Mouse (Mus musculus) megakaryocyte, adult 5-6 weeks (primary cell): ENCODE results near the gene Neu1. TPM values are rescaled to one million over a fixed set of nuclear protein-coding genes. Genes with fewer than 3 reads are reported as not detected.
"Not testable (repeated sequence)": the region's sequence is repeated elsewhere in the genome, so short reads cannot be mapped to it uniquely, and the experiment has no call there.

Experiments used
- ATAC-seq: 2 replicates; pipeline ENCODE4 v1.8.0; 2016; ENCODE audit warnings: mild to moderate bottlenecking, inconsistent platforms; ENCODE audit not compliant: poor library complexity, severe bottlenecking
- total RNA-seq, 2 experiments: library from RNA; stranded (forward) in 1 of 2; stranded (reverse) in 1 of 2; fragments of 153-499, 151-499 nt in 1 of 2; fragments of 221-1000, 200-1000 nt in 1 of 2; gene quantifications; 2 replicates each; pipeline versions ENCODE4 v1.2.3 to v1.2.4; 2015 to 2017

Neu1 gene
- total RNA-seq, 2 experiments from 2014 or later, result 18.1 to 23.7 TPM

DNA sequence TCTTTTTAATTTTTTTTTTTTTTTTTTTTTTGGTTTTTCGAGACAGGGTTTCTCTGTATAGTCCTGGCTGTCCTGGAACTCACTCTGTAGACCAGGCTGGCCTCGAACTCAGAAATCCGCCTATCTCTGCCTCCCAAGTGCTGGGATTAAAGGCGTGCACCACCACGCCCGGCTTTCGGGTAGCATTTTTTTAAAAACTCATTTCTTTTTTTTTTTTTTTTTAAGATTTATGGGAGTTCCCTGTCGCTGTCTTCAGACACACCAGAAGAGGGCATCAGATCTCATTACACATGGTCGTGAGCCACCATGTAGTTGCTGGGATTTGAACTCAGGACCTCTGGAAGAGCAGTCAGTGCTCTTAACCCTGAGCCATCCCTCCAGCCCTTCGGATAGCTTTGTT is 29.1 kb upstream of the Neu1 start:
- not testable (repeated sequence) for ATAC-seq

- no peak for ATAC-seq
Measured at GRCm38 (mm10) chr17:34902895-34903294, 28.2 kb upstream of the Neu1 start.

- ATAC-seq, result no peak
Measured at GRCm38 (mm10) chr17:34910982-34911381, 20.1 kb upstream of the Neu1 start.

DNA sequence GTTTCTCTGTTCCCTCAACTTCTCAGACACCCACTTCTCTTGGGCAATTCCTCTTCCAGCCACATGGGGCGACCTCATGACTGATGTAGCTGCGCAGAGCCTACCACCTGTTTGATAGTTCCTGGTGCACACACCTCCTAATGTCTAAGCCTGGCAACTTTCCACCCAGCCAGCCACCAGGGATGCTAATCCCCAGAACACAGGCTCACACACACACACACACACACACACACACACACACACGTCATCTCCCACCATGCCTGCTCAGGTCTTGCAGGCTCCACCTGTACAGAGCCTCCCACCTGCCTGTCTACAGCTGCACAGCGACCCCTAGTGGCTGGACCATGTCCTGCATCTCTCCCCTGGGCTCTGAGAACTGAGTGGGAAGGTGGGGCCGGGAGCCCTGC is 19.1 kb upstream of the Neu1 start:
- peak; percentile 92 for ATAC-seq

DNA sequence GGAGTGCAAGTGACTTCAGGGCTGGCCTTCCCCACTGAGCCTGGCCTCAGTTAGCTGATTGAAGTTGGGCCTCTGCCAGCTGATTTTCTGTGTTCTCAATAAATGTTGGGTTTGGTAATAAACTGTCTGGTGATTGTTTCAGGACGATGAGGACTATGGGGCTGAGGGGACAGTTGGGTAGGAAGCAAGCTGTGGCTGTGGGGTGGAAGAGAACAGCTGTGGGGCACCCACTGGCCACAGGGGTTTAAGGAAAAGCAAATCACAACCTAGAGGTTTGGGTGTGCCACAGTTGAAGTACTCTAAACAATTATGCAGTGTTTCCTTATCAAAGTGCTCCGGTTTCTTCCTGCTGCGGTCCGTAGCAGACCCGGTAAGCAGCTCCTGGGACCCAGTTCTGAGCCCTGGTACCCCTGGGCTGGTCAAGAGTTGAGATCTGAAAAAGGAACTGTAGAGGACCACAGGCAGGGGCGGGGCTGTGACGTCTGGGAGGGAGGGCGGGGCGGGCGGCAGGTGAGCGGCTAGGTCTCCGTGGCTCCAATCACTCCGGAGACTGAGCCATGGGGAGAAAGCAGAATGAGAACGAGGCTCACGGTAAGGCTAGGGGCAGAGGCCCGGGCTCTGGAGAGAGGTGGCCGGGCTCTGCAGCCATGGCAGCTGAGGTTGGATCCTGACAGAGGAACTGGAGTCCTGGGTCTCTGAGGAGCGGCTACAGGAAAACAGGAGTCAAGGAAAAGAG is 17.0 kb upstream of the Neu1 start, which contains the start of gene Slc44a4:
Gene Slc44a4 (plus strand): TSS at position 537 of the 736 bp plus-strand sequence.
- no peak for ATAC-seq

DNA sequence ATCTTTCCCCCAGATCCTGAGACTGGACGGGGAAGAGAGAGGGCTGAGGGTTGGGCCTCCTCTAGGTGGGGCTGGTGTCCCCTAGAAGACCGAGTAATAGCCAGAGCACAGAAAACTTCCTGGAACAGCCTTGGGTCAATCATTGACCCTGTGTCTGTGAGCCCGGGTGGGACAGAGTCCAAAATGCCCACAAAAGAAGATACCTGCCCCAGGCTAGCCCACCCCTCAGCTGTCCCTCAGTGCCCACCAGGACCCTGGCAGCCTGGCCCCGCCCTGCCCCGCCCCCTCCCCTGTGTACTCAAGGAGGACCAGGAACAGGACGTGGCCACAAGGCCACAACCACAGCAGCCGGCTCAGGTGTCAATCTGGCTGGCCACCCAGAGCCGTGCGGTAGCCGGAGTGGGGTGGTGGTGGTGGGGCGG is 15.6 kb upstream of the Neu1 start:
- peak; percentile 36 for ATAC-seq

GRCm38 (mm10) chr17:34916316-34916715 is 14.7 kb upstream of the Neu1 start:
- no peak for ATAC-seq

GRCm38 (mm10) chr17:34917188-34917587 is 13.9 kb upstream of the Neu1 start:
- ATAC-seq, result no peak; the same call in 1 of the 2 replicates

GRCm38 (mm10) chr17:34922939-34923338 is 8.1 kb upstream of the Neu1 start:
- ATAC-seq, result 0 out of 2 replicates have a peak, but pooled peaks have one; percentile 38

GRCm38 (mm10) chr17:34924258-34924657 is 6.8 kb upstream of the Neu1 start:
- ATAC-seq, result no peak

DNA sequence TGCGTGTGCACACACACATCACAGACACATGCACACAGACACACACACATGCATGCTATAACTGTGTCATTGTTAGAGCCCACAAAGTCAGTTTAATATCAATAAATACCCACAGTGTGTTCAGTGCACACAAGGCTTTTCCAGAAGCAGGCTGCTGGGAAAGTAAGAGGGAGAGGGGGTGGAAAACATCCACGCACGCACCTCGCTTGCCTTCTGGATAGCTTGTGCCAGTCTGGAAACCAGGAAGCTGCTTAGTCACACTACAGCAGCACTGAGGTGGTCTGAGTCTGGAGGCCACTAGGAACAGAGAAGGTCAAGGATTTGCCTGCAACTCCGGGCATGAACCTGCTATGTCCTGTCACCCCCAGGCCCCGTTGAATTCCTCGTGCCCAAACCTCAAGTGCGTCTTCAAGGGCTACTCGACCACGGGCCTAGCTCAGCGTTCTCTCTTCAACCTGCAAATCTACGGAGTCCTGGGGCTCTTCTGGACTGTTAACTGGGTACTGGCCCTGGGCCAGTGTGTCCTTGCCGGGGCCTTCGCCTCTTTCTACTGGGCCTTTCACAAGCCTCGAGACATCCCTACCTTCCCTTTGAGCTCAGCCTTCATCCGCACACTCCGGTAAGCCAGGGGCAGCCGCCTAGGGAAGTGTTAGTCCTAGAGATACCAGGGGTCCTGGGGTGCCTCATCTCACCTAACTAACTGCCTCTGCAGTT is 3.6 kb upstream of the Neu1 start:
- no peak for ATAC-seq

- no peak for ATAC-seq
Measured at GRCm38 (mm10) chr17:34928841-34929240, 2.2 kb upstream of the Neu1 start.

DNA sequence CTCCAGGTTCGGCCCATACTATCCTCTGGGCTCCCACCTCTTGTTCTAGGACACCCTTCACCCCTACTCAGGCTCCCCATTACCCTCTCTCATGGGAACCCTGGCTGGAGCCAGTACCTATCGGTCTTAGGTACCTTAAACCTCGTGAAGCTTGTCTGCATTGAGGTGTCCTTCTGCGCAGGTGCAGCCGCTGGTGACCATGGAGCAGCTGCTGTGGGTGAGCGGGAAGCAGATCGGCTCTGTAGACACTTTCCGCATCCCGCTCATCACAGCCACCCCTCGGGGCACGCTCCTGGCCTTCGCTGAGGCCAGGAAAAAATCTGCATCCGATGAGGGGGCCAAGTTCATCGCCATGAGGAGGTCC is 664 bp downstream of the Neu1 start:
- no peak for ATAC-seq

GRCm38 (mm10) chr17:34932287-34932686 is 1.2 kb downstream of the Neu1 start:
- no peak for ATAC-seq

DNA sequence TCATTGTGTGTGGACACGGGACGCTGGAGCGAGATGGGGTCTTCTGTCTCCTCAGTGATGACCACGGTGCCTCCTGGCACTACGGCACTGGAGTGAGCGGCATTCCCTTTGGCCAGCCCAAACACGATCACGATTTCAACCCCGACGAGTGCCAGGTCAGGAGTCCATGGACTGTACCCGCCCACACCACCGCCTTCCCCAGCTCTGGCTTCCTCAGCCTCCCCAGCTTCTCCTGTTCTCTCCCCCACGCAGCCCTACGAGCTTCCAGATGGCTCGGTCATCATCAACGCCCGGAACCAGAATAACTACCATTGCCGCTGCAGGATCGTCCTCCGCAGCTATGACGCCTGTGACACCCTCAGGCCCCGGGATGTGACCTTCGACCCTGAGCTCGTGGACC is 3.0 kb downstream of the Neu1 start:
- ATAC-seq, result no peak

- peak; percentile 53 for ATAC-seq
Measured at GRCm38 (mm10) chr17:34934830-34935229, 3.8 kb downstream of the Neu1 start.

GRCm38 (mm10) chr17:34937960-34938505 is 7.0 kb downstream of the Neu1 start:
- peak; percentile 83 for ATAC-seq

GRCm38 (mm10) chr17:34941344-34942041 is 10.4 kb downstream of the Neu1 start:
- no peak for ATAC-seq

DNA sequence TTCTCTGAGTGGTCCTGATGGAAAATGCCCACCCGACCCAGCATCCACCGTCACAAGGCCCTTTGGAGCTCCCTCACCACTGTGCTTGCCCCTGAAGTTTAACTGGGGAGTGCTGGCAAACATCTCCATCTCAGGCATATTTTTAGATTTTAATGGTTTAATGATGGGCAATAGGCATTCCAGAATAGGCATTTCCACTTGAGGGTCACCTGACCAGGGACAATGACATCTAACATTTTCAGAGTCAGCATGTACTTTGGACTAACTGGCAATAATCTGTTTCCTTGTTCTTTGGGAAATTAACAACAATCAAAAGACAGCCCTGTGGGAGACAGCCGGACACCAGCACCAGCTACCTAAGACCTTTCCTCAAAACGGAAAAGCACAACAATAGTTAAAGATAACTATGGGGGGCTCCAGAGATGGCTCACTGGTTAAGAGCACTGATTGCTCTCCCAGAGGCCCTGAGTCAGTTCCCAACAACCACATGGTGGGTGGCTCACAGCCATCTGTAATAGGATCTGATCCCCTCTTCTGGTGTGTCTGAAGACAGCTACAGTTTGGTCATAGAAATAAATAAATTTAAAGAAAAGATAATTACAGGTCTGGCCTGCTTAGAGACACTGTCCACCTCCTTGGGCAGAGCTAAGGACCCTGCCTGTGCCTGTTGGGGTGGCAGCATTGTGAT is 12.2 kb downstream of the Neu1 start:
- no peak for ATAC-seq

GRCm38 (mm10) chr17:34944362-34944761 is 13.3 kb downstream of the Neu1 start:
- no peak for ATAC-seq
